Mouse (Mus musculus): ENCODE results near the gene Hdhd5.

Gene Hdhd5

DNA sequence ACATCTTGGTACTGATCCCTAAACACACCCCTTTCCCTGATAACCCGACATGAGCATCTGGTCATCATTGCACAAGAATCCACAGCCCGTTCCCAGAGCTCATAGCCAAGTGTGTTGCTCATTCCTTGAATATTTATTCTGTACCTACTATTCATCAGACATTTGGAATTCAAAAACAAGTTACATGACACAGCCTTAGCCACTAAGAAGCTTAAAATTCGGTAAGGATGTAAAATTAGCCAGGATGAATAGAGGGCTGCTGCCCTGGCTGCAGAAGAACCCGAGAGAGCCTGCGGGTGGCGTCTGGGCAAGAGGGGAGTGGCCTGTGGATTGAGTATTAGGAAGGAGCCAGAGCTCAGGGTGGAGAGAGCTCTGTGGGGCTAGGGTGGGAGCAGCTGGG, 48.4 kb downstream of the Hdhd5 start:
- no peak for DNase-seq (ENCODE audit: low spot score)

DNA sequence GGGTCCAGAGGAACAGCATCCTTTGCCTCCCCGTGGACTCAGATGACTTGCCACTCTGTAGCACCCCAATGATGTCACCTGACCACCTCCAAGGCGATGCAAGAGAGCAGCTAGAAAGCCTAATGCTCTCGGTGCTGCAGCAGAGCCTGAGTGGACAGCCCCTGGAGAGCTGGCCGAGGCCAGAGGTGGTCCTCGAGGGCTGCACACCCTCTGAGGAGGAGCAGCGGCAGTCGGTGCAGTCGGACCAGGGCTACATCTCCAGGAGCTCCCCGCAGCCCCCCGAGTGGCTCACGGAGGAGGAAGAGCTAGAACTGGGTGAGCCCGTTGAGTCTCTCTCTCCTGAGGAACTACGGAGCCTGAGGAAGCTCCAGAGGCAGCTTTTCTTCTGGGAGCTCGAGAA, 49.1 kb downstream of the Hdhd5 start:
- DNase-seq (ENCODE audit: low spot score): no peak

DNA sequence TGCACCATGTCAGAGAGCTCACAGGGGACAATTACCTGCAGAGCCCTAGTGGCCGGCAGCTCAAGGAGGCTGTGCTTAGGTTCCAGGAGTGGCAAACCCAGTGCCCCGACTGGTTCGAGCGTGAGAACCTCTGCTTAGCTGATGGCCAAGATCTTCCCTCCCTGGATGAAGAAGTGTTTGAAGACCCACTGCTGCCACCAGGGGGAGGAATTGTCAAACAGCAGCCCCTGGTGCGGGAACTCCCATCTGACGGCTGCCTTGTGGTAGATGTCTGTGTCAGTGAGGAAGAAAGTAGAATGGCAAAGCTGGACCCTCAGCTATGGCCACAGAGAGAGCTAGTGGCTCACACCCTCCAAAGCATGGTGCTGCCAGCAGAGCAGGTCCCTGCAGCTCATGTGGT, 49.6 kb downstream of the Hdhd5 start:
- DNase-seq (ENCODE audit: low spot score): no peak

DNA sequence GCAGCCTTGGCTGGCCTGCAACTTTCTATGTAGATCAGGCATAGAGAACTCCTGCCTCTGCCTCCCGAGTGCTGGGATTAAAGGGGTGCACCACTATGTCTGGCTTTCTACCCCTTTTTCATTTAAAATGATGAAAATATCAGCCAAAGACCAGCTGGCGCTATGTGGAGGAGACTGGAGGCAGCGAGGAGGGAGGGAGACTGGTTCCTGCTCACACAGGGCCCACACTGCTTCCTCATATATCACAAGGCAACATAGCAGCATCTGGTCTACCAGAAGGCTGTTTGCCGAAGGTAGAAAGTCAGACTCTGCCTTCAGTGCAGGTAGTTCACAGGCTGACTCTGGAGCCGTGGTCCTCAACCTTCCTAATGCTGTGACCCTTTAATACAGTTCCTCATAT, 50.8 kb downstream of the Hdhd5 start:
- no peak for DNase-seq (ENCODE audit: low spot score)

DNA sequence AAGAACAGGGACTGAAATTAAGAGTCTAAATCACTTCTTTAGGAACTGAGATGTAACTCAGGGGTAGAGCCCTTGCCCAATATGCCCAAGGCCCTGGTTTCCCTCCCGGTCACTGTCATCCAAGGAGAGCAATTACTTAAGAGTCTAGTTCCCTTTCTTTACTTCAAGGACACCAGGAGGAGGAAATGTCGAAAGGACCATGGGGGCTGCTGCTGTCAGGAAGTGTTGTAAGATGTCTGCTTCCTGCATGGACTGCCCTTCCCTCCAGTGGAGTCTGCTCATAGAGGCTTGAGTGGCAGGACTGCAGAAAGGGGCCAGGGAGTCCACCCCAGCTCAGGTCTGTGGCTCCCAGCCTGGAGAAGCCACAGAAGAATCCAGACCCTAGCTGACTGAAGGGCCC, 51.8 kb downstream of the Hdhd5 start:
- no peak for DNase-seq (ENCODE audit: low spot score)

DNA sequence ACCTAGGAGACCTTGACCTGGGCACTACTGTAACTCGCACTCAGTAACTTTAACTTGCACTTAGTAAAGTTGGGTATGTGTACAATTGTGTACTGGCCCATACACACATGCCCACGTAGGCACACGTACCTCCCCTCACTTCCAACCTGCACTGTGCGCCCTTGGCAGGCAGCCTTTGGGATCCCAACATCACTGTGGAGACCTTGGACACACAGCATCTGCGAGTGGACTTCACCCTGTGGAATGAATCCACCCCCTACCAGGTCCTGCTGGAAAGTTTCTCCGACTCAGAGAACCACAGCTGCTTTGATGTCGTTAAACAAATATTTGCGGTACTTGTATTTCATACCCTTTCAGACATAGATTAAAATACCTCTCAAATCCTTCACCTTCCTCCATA, 55.8 kb downstream of the Hdhd5 start:
- no peak for DNase-seq (ENCODE audit: low spot score)

DNA sequence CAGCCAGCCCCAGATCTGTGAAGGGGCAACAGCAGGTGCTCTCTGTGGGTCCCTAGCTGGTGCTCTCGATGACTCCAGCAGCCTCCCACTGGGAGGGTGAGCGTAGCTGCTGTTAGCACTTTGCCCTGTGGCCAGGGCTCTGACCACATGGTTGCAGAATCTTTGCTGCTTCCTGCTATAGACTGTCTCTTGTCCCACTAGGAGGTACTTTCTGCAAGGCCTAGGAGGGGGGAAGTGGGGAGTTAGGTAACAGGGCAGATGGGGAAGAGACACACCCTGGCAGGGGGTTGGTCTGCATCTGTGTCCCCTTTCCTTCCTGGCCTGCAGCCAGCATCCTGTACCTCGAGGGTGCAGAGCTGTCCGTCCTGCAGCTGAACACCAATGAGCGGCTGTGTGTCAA, 57.7 kb downstream of the Hdhd5 start:
- no peak for DNase-seq (ENCODE audit: low spot score)

DNA sequence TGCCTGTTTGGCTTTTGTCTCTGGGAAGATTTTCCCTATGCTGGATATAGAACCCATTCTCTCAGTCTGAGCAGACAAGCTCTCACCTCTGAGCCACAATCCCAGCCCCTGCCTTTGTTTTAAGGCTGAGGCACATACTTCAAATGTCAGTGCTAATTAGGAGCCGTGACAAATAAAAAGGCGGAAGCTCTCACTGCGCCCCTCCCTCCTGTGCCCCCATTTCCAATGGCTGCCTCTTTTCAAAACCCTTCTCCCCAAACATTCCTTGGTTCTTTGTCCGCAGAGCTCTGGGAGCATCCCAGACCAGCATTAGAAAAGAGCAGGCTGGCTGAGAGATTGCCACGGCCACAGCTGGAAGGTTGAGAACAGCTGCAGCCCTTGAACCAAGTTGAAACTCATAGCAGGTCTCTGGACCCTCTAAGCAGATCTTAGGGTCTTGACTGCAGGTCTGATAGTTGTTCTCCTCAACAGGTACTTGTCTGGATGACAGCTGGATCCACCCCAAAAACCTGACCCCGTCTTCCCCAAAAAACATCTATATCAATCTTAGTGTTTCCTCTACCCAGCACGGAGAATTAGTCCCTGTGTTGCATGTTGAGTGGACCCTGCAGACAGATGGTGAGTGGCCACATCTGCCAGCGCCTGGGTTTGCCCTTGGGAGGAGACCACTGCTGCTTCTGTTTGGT, 58.5 kb downstream of the Hdhd5 start:
- DNase-seq (ENCODE audit: low spot score): peak; percentile 61

DNA sequence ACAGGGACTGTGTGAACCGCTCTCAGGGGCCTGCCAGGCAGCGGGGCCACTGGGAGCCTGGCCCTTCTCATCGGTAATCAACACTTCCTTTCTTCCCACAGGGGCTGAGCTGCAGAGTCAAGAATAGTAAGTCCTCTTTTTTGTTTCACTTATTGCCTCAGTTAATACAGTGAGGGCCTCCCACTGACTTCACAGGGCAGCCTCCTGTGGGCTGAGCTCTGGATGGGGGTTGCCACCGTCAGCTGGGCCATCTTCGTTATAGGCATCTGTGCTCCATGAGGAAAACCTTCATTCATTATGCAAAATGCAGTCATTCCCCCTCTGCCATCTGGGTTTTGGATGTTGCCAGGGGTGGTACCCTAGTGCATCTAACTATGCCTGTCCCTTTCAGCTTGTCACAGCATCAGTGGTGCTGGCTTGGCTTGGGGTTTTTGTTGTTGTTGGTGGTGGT, 59.1 kb downstream of the Hdhd5 start:
- DNase-seq (ENCODE audit: low spot score): peak; percentile 56

DNA sequence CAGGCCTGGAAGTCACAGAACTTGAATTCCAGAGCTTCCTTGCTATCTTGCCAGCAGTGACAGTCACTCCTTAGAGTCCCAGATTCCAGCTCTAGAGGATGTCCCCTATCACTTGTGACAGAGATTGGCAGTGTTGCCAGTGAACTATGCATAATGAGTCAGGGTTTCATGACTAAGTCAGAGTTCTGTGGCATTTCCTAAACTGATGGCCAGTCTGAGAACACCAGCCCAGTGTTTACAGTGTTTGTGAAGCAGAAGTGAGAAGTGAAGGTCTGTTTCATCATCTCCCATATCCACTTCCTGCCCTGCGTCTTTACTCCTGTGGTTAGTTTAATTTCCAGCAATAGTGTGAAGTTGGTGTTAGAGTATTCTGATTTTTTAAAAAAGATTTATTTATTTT, 60.5 kb downstream of the Hdhd5 start:
- no peak for DNase-seq (ENCODE audit: low spot score)

DNA sequence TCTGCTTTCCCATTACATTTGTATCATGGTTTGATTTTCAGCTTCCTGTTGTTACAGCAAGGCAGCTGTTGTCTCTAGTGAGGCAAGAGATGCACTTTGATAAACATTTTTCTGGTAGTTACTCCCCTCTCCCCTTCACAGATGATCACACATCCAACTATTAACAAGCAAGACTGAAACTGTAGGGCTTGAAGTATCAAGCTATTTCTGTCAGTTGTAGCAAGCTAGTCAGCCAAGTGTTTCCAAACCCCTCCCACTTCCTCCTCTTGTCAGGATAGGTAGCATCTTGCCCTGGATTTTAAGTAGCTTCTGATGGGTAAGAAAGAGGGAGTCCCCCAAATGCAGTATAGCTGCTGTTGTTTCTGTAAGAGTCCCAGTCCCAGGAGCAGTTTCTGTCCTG, 61.3 kb downstream of the Hdhd5 start:
- no peak for DNase-seq (ENCODE audit: low spot score)

DNA sequence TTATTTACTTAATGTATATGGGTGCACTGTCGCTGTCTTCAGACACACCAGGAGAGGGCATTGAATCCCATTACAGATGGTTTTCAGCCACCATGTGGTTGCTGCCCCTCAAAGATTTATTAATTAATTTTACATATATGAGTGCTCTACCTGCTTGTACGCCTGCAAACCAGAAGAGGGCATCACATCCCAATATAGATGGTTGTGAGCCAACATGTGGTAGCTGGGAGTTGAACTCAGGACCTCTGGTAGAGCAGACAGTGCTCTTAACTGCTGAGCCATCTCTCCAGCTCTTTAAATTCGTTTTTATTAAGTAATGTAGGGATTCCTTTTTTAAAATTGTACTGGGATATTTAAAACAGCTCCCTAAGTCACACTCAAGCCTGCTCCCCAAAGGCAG, 61.9 kb downstream of the Hdhd5 start:
- DNase-seq (ENCODE audit: low spot score): no peak

DNA sequence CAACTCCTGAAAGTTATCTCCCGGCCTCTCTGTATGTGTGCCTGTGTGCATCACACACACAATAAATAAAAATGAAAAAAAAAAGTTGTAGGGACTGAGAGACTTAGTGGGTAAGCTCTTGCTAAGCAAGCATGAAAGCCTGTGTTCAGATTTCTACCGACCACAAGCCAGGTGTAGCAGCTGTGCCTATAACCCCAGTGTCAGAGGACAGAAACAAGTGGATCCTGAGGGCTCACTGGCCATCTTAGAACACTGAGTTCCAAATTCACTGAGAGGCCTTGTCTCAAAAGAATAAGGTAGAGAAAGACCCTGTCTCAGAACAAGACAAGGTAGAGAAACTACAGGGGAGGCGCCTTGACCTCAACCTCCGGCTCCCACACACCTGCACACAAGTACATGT, 62.9 kb downstream of the Hdhd5 start:
- no peak for DNase-seq (ENCODE audit: low spot score)

DNA sequence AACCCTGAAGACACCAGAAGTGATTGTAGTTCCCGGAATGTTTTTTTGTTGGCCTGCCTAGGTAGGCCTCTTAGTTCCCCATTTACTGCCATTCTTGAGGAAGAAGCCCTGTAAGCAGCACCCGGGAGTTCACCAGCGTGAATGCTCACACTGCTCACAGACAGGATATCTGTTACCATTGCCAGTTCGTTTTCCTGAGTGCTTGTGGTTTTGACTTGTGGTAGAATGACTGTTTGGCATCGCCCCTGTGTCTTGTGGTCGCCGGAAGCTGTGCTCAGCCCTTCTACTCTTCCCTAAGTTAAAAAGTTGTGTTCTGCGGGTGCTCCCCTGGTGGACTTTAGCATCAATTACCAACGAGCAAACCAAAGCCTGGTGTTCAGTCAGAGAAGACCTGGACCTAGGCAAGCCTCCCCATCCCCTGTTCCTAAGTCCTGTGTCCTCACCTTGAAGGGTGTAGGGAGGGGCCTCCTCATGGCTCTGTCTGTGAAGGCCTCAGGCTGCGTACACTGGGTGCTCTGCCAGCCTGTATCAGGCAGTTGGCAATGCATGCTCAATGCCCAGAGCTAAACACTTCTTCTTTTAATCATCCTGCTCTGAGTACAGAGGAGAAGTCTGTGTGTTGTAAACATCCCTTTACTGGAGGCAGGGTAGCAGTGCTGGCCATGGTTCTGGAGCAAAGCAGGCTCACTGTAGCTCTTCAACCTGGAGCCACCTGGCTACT, 64.3 kb downstream of the Hdhd5 start:
- no peak for DNase-seq (ENCODE audit: low spot score)

DNA sequence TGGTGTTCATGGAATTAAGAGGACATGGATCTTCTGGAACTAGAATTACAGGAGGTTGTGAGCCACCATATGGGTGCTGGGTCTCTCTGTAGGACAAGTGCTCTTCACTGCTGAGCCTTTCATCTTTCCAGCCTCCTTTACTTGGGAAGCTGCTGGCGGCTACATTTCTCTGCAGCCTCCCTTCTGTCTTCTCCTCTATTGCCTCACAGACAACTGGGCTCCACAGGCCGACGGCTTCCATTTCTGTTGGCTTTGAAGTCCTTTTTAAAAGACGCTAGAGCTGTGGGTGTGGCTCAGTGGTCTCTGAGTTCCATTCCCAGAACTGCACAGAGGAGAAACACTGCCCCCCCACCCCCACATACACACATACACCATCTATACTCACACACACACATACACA, 65.7 kb downstream of the Hdhd5 start:
- DNase-seq (ENCODE audit: low spot score): no peak

DNA sequence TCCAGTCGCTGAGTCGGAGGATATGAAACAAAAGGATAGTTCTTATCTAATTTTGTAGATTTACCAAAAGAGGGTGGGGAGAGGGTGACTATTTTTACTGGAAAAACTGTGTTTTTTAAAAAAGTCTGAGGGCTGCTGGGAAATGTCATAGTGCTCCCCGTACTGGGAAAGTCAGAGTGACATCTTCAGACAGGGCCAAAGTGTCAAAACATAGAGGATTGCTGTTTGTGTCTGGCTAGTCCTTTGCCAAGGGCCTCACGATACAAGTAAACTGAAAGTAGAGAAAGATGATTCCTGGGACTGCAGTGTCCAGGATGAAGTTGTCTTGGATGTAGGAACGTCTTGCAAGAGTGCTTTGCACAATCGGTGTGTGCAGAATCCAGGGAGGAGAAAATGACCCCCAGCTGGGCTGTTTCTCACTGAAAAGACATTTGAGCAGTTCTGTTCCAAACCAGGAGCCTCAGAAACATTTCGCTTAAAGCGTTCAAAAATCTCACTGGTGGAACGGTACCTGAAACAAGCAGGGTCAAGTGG, 66.6 kb downstream of the Hdhd5 start:
- DNase-seq (ENCODE audit: low spot score): no peak

DNA sequence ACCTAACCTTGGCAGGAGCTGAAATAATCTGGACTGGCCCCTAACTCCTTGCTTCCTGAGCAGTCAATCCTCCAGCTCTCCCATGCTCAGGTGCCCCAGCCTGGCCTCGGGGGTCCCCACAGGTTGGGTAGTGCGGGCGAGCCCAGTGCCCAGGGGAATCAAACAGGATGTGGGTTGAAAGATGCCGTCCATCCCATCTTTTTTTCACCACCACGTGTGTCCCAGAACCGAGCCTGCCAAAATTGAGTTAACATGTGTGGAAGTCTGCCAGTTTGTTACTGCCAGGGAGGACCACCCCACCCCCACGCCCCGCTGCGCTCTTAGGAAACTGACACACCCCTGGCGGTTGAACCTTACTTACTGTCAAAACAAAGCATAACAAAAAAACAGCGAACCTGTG, 67.2 kb downstream of the Hdhd5 start:
- DNase-seq (ENCODE audit: low spot score): no peak

DNA sequence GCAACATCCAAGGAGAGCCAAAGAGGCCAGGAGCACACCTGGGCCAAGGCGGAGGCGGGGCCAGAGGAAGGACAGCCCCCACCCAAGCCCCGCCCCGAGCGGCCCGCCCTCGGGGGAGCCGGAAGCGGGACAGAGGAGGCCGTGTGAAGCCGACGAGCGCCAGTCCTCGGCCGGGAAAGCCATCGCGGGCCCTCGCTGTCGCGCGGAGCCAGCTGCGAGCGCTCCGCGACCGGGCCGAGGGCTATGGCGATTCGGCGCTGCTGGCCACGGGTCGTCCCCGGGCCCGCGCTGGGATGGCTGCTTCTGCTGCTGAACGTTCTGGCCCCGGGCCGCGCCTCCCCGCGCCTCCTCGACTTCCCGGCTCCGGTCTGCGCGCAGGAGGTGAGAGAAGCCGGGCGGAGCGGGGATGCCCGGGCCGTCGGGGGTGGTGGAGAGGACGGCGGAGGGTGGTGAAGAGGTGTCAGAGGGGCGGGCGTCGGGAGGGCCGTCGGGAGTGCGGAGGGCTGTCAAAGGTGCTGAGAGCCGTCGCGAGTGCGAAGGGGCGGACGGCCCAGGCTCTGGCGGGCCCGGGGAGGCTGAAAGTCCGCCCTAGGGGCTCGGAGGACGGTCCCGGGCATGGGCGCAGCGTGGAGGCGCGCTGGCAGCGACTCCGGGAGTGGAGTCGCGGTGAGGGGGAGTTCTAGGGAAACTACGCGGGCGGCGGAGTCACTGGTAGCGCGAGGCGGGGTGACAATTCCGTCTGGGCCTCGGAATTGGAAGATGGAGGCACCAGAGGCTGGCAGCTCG, 67.8 kb downstream of the Hdhd5 start, which contains the start of gene Il17ra:
Gene Il17ra, plus strand, starts transcription at position 162 of the 786 bp plus-strand sequence.
- peak; percentile 65 for DNase-seq (ENCODE audit: low spot score)

DNA sequence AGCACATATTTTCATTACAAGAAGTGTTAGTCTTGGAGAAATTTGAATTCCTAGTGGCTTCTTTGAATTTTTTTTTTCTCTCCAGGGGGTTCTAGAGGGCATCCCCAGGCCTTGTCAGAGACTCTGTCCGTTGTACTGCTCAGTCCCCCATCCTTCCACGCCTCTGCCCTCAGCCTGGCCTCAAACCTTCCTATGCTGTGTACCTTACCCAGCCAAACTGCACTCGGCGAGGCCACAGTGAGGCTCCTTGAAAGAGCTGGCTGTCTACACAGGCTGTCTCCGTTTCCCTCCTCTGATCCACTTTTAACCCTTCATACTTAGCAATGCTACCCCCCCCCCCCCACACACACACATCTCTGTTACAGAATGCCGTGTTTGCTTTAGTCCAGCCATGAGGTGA, 68.9 kb downstream of the Hdhd5 start:
- DNase-seq (ENCODE audit: low spot score): no peak

DNA sequence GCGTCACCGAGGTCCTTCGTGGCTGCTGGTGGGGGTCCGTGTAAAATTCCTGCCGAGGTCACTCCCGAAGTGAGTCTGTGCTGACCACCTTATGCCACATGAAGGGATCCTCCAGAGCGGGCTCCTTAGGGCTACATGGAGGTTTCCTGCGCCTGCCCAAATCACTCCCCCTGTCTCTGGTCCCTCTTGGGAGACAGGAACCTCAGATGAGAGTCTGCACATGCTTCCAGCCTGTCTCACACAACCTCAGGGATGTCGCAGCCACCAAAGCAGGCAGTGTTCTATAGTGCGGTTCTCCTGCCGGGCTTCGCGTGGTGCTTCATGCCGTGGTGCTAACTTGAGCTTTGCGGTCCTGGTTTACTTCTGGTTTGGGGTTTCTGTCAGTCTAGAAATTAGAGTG, 69.9 kb downstream of the Hdhd5 start:
- no peak for DNase-seq (ENCODE audit: low spot score)

All from retina, embryonic 14.5 days (tissue).